Mouse (Mus musculus): ENCODE measurements around the gene Szt2. TPM values are rescaled to one million over a fixed set of nuclear protein-coding genes. Genes with fewer than 3 reads are reported as not detected.

Gene Szt2
- polyA plus RNA-seq, 1 experiment from 2014 or later, result 14.7 TPM

DNA sequence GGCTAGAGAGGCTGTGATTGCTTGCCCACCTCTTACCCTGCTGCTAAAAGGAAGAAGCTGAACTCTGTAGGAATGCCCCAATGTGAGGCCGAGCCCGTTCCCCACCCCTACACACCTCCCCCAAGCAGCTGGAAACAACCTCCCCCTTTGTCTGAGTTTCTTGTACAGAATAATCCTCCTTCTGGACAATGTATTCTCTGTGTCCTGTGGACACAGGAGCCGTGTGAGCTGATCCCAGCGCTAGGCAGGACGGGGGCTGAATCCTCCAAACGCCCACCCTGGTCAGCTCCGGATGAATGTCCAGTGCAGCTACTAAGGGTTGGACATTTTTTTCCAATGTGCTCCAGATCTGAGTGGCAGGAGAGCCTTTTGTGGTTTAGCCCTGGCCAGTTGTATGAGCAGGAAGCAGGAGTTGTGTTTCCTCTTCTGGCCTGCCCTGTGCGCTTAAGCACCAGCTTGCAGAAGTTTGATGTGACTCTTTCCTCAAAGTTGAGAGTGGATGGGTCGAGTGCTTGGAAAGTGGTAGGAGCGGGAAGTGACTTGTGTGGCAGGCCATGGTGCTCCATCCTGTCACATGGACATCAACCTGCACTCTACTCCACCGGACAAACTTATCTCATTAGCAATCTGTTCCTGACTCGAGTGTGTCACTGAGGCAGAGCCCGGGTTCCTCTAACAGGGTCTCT, 8.2 kb upstream of the Szt2 start:
- no peak for ATAC-seq (ENCODE audit: low FRiP score, low TSS enrichment)
- DNase-seq, result no peak
- 77% methylated on average over 13 of the region's 13 CpGs for WGBS
- H3K9me3 ChIP-seq (ENCODE audit: control insufficient read depth, low read length), result no peaks in the 10 kb centered on the region
- H3K4me1 ChIP-seq (ENCODE audit: control insufficient read depth, insufficient read depth, low read length), result no peaks in the 10 kb centered on the region
- no peak overlapping the region for H3K4me2 ChIP-seq (ENCODE audit: low read length)
- H3K36me3 ChIP-seq (ENCODE audit: control insufficient read depth, insufficient read depth, low read length), result peaks cover 92% of the 10 kb centered on the region
- no peaks in the 10 kb centered on the region for H3K27me3 ChIP-seq (ENCODE audit: control insufficient read depth, insufficient read depth, low read length)
- H3K4me3 ChIP-seq (replicated peaks; ENCODE audit: low read depth, low read length), result no peak overlapping the region
- H3K9ac ChIP-seq (replicated peaks; ENCODE audit: low read length), result no peak overlapping the region
- H3K27ac ChIP-seq (replicated peaks; ENCODE audit: low read depth, low read length), result no peak overlapping the region

DNA sequence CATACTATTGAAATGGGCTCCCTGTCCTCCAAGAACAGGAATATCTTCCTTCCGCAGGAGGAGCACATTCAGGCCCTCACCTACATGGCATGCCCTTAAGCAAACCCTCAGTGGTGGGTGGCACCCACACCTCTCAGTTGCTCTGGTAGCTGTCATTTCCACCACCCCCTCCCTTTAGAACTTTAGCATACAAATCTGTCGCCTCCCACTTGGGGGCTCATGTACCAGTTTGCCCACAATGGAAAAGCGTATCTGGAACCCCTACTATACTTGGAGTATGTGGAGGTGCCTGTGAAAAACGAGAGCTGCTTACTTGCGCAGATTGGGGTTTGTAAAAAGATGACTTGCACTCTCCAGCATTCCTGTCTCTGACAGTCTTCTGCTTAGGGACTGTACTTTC, 7.3 kb upstream of the Szt2 start:
- Histone ChIP-seq H3K27me3 (ENCODE audit: control insufficient read depth, insufficient read depth, low read length) (no peaks in the 10 kb centered on the region), H3K36me3 (ENCODE audit: control insufficient read depth, insufficient read depth, low read length) (peaks cover 92% of the 10 kb centered on the region)
- WGBS, result 98% methylated on average over 5 of the region's 5 CpGs

GRCm38 (mm10) chr4:118415779-118416178, 6.7 kb upstream of the Szt2 start:
- no peaks in the 10 kb centered on the region for H3K27me3 ChIP-seq (ENCODE audit: control insufficient read depth, insufficient read depth, low read length)
- no peak for DNase-seq
- no peaks in the 10 kb centered on the region for H3K9me3 ChIP-seq (ENCODE audit: control insufficient read depth, low read length)
- WGBS, result 88% methylated on average over 2 of the region's 2 CpGs
- no peak for ATAC-seq (ENCODE audit: low FRiP score, low TSS enrichment)
- peaks cover 91% of the 10 kb centered on the region for H3K36me3 ChIP-seq (ENCODE audit: control insufficient read depth, insufficient read depth, low read length)
- no peak overlapping the region for H3K4me2 ChIP-seq (ENCODE audit: low read length)
- H3K4me1 ChIP-seq (ENCODE audit: control insufficient read depth, insufficient read depth, low read length), result no peaks in the 10 kb centered on the region
- no peak overlapping the region for H3K9ac ChIP-seq (replicated peaks; ENCODE audit: low read length)
- no peak overlapping the region for H3K27ac ChIP-seq (replicated peaks; ENCODE audit: low read depth, low read length)
- H3K4me3 ChIP-seq (replicated peaks; ENCODE audit: low read depth, low read length), result no peak overlapping the region

More for the DNA sequence above, 7.3 kb upstream of the Szt2 start:
- no peak overlapping the region for H3K4me2 ChIP-seq (ENCODE audit: low read length)
- no peaks in the 10 kb centered on the region for H3K4me1 ChIP-seq (ENCODE audit: control insufficient read depth, insufficient read depth, low read length)
- no peak for ATAC-seq (ENCODE audit: low FRiP score, low TSS enrichment)
- DNase-seq, result no peak
- H3K9ac ChIP-seq (replicated peaks; ENCODE audit: low read length), result no peak overlapping the region
- no peaks in the 10 kb centered on the region for H3K9me3 ChIP-seq (ENCODE audit: control insufficient read depth, low read length)
- H3K4me3 ChIP-seq (replicated peaks; ENCODE audit: low read depth, low read length), result no peak overlapping the region
- H3K27ac ChIP-seq (replicated peaks; ENCODE audit: low read depth, low read length), result no peak overlapping the region

GRCm38 (mm10) chr4:118413553-118413952, 4.5 kb upstream of the Szt2 start:
- H3K9ac ChIP-seq (replicated peaks; ENCODE audit: low read length), result no peak overlapping the region
- WGBS, result 98% methylated on average over 5 of the region's 5 CpGs
- H3K9me3 ChIP-seq (ENCODE audit: control insufficient read depth, low read length), result no peaks in the 10 kb centered on the region
- H3K4me3 ChIP-seq (replicated peaks; ENCODE audit: low read depth, low read length), result no peak overlapping the region
- H3K27me3 ChIP-seq (ENCODE audit: control insufficient read depth, insufficient read depth, low read length), result no peaks in the 10 kb centered on the region
- DNase-seq (no peak), ATAC-seq (ENCODE audit: low FRiP score, low TSS enrichment) (no peak)
- H3K4me2 ChIP-seq (ENCODE audit: low read length), result no peak overlapping the region
- no peak overlapping the region for H3K27ac ChIP-seq (replicated peaks; ENCODE audit: low read depth, low read length)
- peaks cover 73% of the 10 kb centered on the region for H3K36me3 ChIP-seq (ENCODE audit: control insufficient read depth, insufficient read depth, low read length)
- H3K4me1 ChIP-seq (ENCODE audit: control insufficient read depth, insufficient read depth, low read length), result peaks cover 7% of the 10 kb centered on the region

- Histone ChIP-seq H3K4me3 (replicated peaks; ENCODE audit: low read depth, low read length) (no peak overlapping the region), H3K9me3 (ENCODE audit: control insufficient read depth, low read length) (no peaks in the 10 kb centered on the region), H3K4me1 (ENCODE audit: control insufficient read depth, insufficient read depth, low read length) (peaks cover 15% of the 10 kb centered on the region), H3K4me2 (ENCODE audit: low read length) (no peak overlapping the region), H3K27ac (replicated peaks; ENCODE audit: low read depth, low read length) (no peak overlapping the region), H3K9ac (replicated peaks; ENCODE audit: low read length) (no peak overlapping the region), H3K27me3 (ENCODE audit: control insufficient read depth, insufficient read depth, low read length) (no peaks in the 10 kb centered on the region), H3K36me3 (ENCODE audit: control insufficient read depth, insufficient read depth, low read length) (peaks cover 48% of the 10 kb centered on the region)
- WGBS, result 95% methylated on average over 5 of the region's 5 CpGs
- no peak for ATAC-seq (ENCODE audit: low FRiP score, low TSS enrichment)
- no peak for DNase-seq
Measured at GRCm38 (mm10) chr4:118410871-118411270, 1.8 kb upstream of the Szt2 start.

DNA sequence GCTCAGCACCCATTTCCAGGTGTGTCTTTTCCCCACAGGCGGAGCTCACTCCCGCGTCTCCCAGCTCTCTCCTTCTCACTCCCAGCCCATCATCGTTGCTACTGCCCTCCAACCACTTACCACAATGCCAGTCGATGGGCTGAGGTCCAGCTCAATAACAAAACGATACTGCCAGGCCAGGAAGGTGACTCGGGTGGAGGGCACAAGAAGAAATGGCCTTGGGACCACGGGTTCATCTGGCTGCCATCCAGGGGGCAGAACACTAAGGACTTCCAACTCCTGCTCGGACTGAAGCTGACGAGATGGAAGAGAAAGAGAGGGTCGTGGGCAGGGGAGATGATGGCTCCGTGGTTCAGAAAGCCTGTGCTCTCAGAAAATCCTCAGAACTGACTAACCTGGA, 6.4 kb downstream of the Szt2 start:
- Histone ChIP-seq H3K4me1 (ENCODE audit: control insufficient read depth, insufficient read depth, low read length) (0 out of 2 replicates have a peak, but pooled peaks cover 2% of the 10 kb centered on the region), H3K9me3 (ENCODE audit: control insufficient read depth, low read length) (no peaks in the 10 kb centered on the region), H3K4me2 (ENCODE audit: low read length) (no peak overlapping the region), H3K27ac (replicated peaks; ENCODE audit: low read depth, low read length) (no peak overlapping the region), H3K9ac (replicated peaks; ENCODE audit: low read length) (no peak overlapping the region), H3K36me3 (ENCODE audit: control insufficient read depth, insufficient read depth, low read length) (peaks cover 67% of the 10 kb centered on the region), H3K4me3 (replicated peaks; ENCODE audit: low read depth, low read length) (no peak overlapping the region), H3K27me3 (ENCODE audit: control insufficient read depth, insufficient read depth, low read length) (no peaks in the 10 kb centered on the region)
- DNase-seq (no peak), ATAC-seq (ENCODE audit: low FRiP score, low TSS enrichment) (no peak)
- 96% methylated on average over 12 of the region's 12 CpGs for WGBS

DNA sequence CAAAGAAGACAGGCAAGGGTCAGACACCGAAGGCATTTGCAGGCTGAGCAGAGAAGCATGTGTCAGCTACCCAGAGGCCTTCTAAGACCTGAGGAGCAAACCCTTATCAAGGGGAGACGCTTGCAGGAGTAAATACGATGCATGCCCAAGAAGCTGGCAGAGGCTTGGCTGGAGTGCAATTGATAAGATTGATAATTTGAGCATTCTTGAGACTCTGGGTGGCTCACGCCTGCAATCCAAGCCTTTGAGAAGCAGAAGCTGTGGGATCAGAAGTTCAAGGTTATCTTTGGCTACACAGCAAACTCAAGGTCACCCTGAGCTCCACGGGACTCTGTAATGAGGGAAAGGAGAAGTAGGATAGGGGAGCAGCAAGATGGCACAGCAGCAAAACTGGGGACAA, 7.2 kb downstream of the Szt2 start:
- H3K36me3 ChIP-seq (ENCODE audit: control insufficient read depth, insufficient read depth, low read length), result peaks cover 74% of the 10 kb centered on the region

GRCm38 (mm10) chr4:118401421-118401820, 7.7 kb downstream of the Szt2 start:
- 95% methylated on average over 3 of the region's 3 CpGs for WGBS
- Histone ChIP-seq H3K9me3 (ENCODE audit: control insufficient read depth, low read length) (no peaks in the 10 kb centered on the region), H3K9ac (replicated peaks; ENCODE audit: low read length) (no peak overlapping the region), H3K4me1 (ENCODE audit: control insufficient read depth, insufficient read depth, low read length) (no peaks in the 10 kb centered on the region), H3K4me3 (replicated peaks; ENCODE audit: low read depth, low read length) (no peak overlapping the region), H3K27me3 (ENCODE audit: control insufficient read depth, insufficient read depth, low read length) (no peaks in the 10 kb centered on the region), H3K4me2 (ENCODE audit: low read length) (no peak overlapping the region), H3K36me3 (ENCODE audit: control insufficient read depth, insufficient read depth, low read length) (peaks cover 79% of the 10 kb centered on the region), H3K27ac (replicated peaks; ENCODE audit: low read depth, low read length) (no peak overlapping the region)
- DNase-seq (no peak), ATAC-seq (ENCODE audit: low FRiP score, low TSS enrichment) (no peak)

More for the DNA sequence above, 7.2 kb downstream of the Szt2 start:
- Histone ChIP-seq H3K4me1 (ENCODE audit: control insufficient read depth, insufficient read depth, low read length) (no peaks in the 10 kb centered on the region), H3K9me3 (ENCODE audit: control insufficient read depth, low read length) (no peaks in the 10 kb centered on the region), H3K4me2 (ENCODE audit: low read length) (no peak overlapping the region), H3K9ac (replicated peaks; ENCODE audit: low read length) (no peak overlapping the region), H3K27ac (replicated peaks; ENCODE audit: low read depth, low read length) (no peak overlapping the region), H3K4me3 (replicated peaks; ENCODE audit: low read depth, low read length) (no peak overlapping the region), H3K27me3 (ENCODE audit: control insufficient read depth, insufficient read depth, low read length) (no peaks in the 10 kb centered on the region)
- DNase-seq, result no peak
- 96% methylated on average over 5 of the region's 5 CpGs for WGBS
- no peak for ATAC-seq (ENCODE audit: low FRiP score, low TSS enrichment)

DNA sequence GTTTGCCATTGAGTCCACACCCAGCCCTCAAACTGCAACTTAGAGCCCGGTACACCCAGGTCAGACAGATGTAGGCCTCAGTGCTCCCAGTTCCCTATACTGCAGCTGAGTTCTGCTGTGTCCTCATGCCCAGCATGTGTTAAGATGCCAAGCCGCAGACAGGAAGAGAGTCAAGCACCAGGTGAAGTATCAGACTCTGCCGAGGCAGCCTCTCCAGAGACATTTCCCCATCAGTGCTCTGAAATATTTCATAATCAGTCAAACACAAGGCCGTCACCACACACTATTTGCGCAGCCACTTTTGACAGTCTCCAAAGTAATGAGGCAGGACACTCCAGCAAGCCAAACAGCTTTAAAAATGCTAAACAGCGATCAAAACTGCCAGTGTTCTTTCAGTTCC, 10.7 kb downstream of the Szt2 start:
- Histone ChIP-seq H3K36me3 (ENCODE audit: control insufficient read depth, insufficient read depth, low read length) (peaks cover 99% of the 10 kb centered on the region), H3K4me3 (replicated peaks; ENCODE audit: low read depth, low read length) (no peak overlapping the region), H3K9ac (replicated peaks; ENCODE audit: low read length) (no peak overlapping the region), H3K27ac (replicated peaks; ENCODE audit: low read depth, low read length) (no peak overlapping the region), H3K9me3 (ENCODE audit: control insufficient read depth, low read length) (no peaks in the 10 kb centered on the region), H3K27me3 (ENCODE audit: control insufficient read depth, insufficient read depth, low read length) (no peaks in the 10 kb centered on the region), H3K4me1 (ENCODE audit: control insufficient read depth, insufficient read depth, low read length) (no peaks in the 10 kb centered on the region), H3K4me2 (ENCODE audit: low read length) (no peak overlapping the region)
- ATAC-seq (ENCODE audit: low FRiP score, low TSS enrichment) (no peak), DNase-seq (no peak)
- WGBS, result 96% methylated on average over 6 of the region's 6 CpGs

All from midbrain, embryonic 14.5 days (tissue).